Mouse (Mus musculus): ENCODE results near the gene Adgrf1.

- TF ChIP-seq CTCF (IDR thresholded peaks at IDR 0.05; ENCODE audit: borderline replicate concordance, extremely low read depth, insufficient read depth, insufficient read length) (no peak), POLR2A (IDR thresholded peaks at IDR 0.05; ENCODE audit: borderline replicate concordance, extremely low read depth, insufficient read depth, insufficient read length, poor library complexity, severe bottlenecking) (no peak)
Measured at GRCm38 (mm10) chr17:43282353-43282752, 12.2 kb downstream of the Adgrf1 start.

Measured in brain, embryonic 14.5 days (tissue).